Mouse (Mus musculus) CD4-positive, CD25-positive, alpha-beta regulatory T cell, adult 2 months (primary cell): ENCODE measurements around the gene Gm26992.

Experiments used
- DNase-seq: peaks from one replicate; pipeline ENCODE4 v3.0.0-alpha.2; 2012; ENCODE audit warnings: low read depth, low spot score

Gene Gm26992

DNA sequence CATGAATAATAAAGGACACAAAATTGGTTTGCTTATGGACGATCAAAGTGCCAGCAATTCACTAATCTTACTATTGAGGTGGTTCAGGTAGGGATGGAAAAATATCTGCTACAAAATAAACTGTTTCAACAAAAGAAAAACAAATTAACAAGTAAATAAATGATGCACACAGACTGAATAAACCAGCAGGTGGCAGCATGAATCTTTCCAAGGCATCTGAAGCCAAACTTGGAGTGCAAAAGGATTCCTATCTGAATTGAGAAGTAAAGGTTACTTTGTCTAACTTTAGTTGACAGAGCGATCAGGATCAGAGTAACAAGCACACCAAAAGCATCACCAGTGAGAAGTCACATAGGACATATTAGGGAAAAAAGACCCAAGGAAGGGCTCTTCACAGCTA lies 62.2 kb downstream of the Gm26992 start:
- peak; percentile 68 for DNase-seq

DNA sequence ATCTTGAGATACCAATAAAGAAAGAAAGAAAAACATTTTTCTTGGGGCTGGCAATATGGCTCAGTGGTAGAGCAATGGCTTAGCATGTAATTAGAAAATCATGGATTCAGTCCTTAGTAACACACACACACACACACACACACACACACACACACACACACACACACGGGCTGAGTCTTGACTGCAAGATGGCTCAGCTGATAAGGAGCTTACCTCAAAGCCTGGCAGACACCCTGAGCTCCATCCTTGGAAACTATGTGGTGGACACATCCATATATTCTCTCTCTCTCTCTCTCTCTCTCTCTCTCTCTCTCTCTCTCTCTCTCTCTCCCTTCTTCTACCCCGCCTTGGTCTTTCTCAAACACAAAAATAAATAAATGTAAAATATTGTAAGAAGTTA lies 69.0 kb downstream of the Gm26992 start:
- no peak for DNase-seq

DNA sequence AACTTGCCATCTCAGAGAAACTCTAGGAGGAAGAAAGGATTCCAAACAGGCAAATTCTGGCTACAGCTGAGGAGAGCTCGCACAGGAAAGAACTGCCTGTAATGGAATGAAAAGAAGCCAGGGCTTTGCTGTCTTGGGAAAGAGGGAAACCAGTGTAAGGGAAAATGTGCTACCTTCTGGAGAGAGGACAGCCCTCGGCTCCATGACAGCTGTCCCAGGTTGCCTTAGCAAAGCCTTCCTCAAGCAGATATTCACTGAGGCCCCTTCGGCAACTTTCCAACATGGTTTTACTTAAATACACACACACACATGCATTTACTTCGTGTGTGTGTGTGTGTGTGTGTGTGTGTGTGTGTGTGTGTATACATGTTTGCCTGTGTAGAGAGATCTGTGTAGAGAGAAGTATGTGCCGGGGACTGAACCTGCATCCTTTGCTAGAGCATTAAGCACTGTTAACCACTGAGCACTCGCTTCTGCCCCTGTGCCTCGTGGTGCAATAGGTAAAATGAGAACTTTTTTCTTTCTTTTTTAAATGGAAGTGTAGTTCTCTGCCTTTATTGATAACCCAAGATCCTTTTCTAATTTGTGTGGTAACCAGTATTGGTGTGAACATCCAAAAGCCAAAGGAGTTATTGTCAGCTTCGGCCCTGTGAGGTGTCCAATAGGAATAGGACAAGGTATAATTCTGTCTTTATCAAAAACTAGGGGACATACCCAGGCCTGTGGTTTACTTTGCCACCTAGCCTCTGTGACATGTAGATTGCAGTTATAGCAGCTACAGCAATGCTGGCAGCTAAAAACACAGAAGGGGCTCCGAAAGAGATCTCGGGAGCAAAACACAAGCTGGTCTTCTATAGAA lies 70.8 kb downstream of the Gm26992 start:
- peak; percentile 35 for DNase-seq

DNA sequence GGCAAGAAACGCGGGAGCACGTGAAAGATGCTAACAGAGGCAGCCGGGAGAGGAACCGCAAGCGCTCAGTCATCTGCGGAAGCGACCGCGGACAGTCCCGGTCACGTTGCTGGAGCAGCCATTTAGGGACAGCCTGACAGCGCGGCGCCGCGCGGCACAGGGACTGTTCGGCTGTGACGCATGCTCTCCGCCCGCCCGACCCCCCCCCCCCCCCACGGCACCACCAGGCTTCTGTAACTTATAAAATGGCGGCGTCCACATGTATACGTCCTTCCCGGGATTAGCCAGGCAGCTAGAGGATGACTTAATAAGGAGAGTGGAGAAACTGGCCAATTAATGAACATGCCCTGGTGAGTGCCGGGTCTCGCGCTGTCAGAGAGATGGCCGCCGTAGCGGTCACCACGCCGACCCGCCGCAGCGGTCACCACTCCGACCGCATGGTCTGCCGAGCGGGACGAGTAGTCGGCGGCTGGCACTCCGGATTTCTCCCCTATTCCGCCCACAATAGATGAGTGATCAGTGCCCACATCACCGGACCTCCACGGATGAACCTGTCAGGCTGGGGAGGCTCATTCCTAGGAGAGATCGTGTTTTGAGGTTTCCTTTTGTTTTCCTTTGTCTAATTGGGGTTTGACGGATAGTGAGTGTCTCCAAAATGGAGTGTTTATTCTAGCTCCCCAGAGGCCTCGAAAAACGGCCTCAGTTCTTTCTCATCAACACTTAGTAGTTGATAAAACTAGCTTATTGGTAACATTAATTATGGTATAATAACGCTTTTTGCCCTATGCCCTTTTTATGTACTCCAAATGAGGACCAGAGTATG lies 71.8 kb downstream of the Gm26992 start:
- peak; percentile 91 for DNase-seq

DNA sequence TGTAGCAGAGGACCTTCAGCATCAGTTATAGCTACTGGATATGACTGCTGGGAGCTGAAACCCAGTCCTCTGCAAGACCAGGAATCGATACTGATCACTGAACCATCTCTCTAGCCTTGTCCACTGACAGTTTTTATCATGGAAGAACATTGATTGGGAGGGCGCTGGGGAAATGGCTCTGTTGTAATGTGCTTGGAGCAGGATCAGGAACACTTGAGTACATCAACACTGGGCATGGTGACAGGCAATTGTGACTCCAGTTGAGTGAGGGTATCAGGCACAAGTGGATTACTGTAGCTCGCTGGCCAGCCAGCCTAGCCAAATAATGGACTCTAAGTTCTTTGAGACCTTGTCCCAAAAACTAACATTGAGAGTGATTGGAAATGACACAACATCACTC lies 77.6 kb downstream of the Gm26992 start:
- DNase-seq = no peak

DNA sequence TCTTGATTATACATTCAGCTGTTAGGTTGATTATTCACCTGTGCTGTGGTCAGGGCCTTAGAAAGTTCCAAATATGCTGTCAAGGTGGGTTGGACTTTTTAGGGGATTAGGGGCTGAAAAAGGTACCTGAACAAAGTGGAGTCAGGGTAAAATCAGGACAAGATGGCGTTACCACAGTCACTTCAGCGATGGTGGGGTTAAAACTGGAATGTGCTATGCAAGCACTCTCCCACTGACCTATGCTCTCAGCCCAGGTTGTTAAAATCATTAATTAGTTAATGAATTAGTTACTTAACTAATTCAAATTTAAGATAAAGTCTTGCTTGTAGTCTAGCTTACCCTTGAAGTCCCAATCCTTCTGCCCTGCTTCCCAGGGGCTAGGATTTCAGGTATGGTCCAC lies 78.3 kb downstream of the Gm26992 start:
- no peak for DNase-seq

DNA sequence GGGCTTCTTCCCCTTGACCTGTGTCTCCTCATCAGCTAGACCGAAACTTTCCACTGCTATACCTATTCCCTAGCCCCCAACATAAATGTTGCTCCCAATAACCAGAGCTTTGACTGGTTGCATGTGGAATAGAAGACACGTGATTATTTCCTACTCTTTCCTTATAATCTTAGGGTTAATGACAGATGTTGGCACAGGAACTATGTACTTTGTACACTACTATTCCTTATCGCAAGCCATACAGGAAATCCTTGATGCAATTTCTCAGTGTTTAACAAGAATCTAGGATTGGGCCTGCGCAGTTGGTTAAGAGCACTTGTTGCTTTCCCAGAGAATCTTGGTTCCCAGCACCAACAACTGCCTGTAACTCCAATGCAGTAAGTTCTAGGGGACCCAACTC lies 86.4 kb downstream of the Gm26992 start:
- no peak for DNase-seq

DNA sequence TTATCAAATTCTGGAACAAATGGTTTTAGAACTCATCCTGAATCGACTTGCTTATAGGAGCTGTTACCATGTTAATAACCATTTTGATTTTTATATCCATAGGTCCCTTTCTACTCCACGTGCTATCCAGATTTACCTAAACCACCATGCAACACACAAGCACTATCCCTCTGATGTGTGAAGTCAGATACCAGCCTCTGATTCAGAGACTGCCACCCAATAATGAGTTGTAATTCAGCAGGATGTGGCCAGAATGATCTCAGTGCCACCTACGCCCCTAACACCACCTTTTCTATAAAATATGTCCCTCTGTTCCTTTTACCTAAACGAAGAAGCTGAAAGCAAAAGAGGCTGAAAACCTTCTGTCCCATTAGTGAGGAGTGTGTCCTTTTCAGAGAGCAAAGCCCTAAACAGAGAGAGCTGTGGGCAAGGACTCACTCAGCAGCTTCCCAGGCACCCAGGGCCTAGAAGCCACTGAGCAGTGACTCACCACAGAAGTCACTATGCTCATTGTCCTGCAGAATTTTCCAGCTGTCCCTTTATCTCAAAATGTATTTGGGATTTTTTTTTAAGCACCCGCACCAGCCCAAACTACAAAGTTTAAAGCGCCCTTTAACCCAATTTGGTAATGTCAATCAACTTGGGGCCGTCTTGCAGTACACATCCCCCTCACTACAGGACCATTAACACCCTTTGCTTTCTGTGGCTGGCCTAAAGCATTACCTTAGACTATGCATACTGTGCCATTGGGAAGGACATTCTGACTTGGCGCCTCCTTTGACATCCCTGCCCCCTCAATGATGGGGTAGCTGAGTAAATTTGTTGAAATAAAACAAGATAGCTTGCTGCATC lies 87.6 kb downstream of the Gm26992 start:
- peak; percentile 13 for DNase-seq

DNA sequence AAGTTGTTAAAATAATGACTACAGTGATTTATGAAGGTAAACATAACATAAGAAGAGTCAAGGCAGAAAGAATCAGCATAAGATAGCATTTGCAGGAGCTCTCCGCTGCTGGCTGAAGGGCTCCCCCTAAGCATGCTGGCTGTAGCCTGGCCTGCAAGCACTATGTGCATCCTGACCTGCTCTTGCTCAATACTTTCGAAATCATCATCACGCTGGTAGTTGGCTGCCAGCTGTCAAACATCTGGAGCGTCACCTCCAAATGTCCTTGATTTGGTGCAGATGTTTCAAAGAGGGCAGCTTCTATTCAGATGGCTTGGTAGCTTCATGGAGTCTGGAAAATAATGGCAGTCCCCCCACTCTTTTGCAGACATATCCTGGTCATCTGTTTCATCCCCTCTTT lies 93.0 kb downstream of the Gm26992 start:
- DNase-seq = no peak

DNA sequence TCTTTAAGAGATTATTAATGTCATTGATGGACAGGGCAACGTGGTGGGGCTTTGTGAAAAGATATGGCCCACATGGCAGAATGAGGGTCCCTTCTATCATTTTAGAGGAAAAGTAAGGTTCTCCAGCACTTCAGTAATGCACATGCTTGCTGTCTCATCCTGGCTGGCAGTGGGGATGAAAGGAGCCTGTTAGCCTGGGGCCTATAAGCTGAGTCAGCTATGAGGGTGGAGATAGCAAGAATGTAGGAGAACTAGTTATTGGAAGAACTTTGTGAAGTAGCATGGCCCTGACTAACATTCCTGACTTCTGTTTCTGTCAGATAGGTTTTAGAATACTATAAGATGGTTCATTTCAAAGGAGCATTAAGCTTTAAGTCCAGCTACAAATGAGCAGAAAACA lies 93.5 kb downstream of the Gm26992 start:
- DNase-seq = no peak

DNA sequence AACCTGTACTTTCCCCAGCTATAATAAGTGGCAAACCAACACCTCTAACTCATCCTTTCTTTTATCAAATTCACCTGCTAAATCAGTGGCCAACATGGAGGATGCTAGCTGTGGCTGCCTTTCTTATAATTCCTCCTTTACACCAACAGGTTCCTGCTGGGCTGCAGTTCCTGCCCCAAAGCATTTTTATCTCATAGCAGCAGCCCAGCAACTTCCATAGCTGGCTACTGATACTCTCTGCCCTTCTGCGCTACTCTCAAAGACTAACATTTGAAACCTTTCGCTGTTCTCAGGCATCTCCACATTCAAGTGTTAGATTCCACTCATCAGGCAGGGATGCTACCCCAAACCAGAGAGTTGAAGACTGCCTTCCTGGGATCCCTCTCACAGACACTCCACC lies 97.0 kb downstream of the Gm26992 start:
- DNase-seq = no peak

DNA sequence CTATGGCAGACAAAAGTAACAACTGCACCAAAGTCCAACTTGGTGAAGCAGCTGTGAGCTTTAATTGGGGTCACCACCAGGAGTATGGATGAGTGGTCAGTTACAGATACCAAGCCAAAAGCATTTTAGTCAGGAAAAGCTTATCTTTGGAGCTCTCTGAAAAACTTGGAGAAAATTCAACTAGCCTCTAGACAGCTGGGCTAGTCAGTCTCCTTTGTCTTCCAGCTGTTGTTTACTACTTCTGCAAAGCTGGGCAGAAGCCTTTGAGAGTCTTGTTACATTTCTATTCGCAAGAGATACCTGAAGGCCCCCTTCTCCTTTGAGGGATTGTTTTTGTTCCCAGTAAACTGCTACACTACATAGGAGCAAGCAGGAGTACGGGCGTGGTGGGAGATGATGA lies 97.7 kb downstream of the Gm26992 start:
- DNase-seq = no peak

DNA sequence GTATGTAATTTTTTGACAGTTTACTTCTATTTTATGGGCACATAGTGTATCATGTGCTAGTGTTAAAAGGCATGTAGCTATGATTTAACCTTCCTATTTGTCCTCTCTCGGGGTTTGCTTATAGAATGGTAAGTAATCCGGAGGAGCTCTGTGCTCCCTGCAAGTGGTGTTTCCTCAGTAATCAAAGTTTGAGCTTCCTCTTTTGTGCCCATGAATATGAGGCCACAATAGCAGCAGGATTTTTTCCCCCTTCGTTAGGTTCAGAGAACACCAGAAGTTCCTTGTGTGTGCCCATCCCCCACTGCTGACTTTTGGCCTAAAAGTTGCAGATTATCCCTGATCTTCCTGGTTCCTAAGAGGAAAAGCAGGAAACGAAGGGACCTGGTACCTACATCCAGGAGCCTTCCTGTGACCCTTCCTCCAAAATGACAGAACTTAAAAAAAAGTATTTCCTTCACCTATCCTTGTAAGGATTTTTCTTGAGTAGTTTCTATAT lies 99.5 kb downstream of the Gm26992 start:
- DNase-seq = no peak

DNA sequence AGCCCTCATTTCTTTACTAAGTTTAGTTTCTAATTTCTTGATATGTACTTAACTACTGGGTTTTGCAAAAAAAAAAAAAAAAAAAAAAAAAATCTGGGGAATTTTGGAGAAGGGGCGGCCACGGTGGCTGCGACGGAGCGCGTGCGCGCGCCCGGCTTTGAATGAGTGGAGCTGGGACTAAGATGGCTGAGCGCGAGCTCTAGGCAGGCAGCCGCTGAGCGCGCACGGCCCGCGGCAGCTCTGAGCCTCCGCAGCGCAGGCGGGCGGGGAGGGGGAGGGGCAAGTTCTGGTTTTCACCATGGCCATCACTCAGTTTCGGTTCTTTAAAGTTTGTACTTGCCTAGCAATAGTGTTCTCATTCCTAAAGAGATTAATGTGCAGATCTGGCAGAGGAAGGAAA lies 107.4 kb downstream of the Gm26992 start:
- DNase-seq = peak; percentile 82
